Mouse (Mus musculus) neural tube, embryonic 15.5 days (tissue): ENCODE results near the gene Fermt1. TPM values are rescaled to one million over a fixed set of nuclear protein-coding genes. Genes with fewer than 3 reads are reported as not detected.

Experiments used
- ATAC-seq: fragments of 200-750 bp; cut with Nextera tagmentation; 2 replicates; pipeline ENCODE4 v1.8.0; 2017; ENCODE audit warnings: mild to moderate bottlenecking, moderate TSS enrichment, moderate library complexity; ENCODE audit not compliant: low FRiP score
- H3K27ac ChIP-seq: fragments of 300-500 bp; sonication (generic); replicated peaks from 2 replicates; pipeline ENCODE4 v1.5.1; 2015; ENCODE audit warnings: mild to moderate bottlenecking, inconsistent platforms
- H3K27me3 ChIP-seq: fragments of 300-500 bp; sonication (generic); replicated peaks from 2 replicates; pipeline ENCODE4 v1.6.1; 2015; ENCODE audit warnings: inconsistent platforms
- H3K36me3 ChIP-seq: fragments of 300-500 bp; sonication (generic); 2 replicates; pipeline ENCODE4 v1.6.1; 2015; ENCODE audit warnings: inconsistent platforms
- H3K4me1 ChIP-seq: fragments of 300-500 bp; sonication (generic); 2 replicates; pipeline ENCODE4 v1.6.1; 2015; ENCODE audit warnings: inconsistent platforms
- H3K4me2 ChIP-seq: fragments of 300-500 bp; sonication (generic); 2 replicates; pipeline ENCODE4 v1.6.1; 2015; ENCODE audit warnings: inconsistent platforms, mild to moderate bottlenecking, moderate library complexity
- H3K4me3 ChIP-seq: fragments of 300-500 bp; sonication (generic); replicated peaks from 2 replicates; pipeline ENCODE4 v1.5.1; 2015; ENCODE audit warnings: mild to moderate bottlenecking, inconsistent platforms
- H3K9ac ChIP-seq: fragments of 300-500 bp; sonication (generic); replicated peaks from 2 replicates; pipeline ENCODE4 v1.6.1; 2015; ENCODE audit warnings: mild to moderate bottlenecking, inconsistent platforms
- H3K9me3 ChIP-seq: fragments of 300-500 bp; sonication (generic); replicated peaks from 2 replicates; pipeline ENCODE4 v1.6.1; 2016; ENCODE audit warnings: inconsistent platforms
- WGBS: fragments of 180-500 bp; shearing (Covaris S2); methylation state at CpG from one replicate; pipeline ENCODE4 v1.1.7; 2015; ENCODE audit warnings: mixed read lengths; 5-methylcytosine and 5-hydroxymethylcytosine counted together
- polyA plus RNA-seq: library from polyadenylated mRNA; unstranded; fragments of >200 nt; fragmentation: Nextera tagmentation; extraction: Ambion mirVana; gene quantifications from 2 replicates; pipeline ENCODE4 v1.2.1, GENCODE M21; 2015

Fermt1 gene
- polyA plus RNA-seq, 1 experiment from 2014 or later = not detected

DNA sequence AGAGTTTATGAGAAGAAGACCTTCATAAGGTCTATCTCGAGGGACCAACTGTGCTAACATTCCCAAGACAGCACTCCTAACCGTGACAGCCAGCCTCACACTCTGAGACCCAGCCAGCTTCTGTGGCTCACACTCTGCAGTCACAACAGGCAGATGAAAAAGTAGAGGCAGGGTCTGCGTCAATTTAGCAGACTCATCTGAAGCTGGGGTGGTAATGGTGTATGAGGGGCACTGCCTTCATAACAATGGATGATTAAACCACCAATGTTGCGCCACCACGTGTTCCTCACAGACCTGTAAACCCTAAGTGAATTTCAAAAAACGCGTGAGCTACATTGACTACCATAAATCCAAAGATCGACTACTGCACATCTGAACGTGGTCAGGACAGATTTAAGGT is 2.1 kb downstream of the Fermt1 start:
- no peak overlapping the region for H3K9ac ChIP-seq
- peaks cover 14% of the 10 kb centered on the region for H3K4me1 ChIP-seq
- H3K4me3 ChIP-seq = no peak overlapping the region
- ATAC-seq = no peak
- no peaks in the 10 kb centered on the region for H3K9me3 ChIP-seq
- no peaks in the 10 kb centered on the region for H3K36me3 ChIP-seq
- peaks cover 45% of the 10 kb centered on the region for H3K27me3 ChIP-seq
- no peak overlapping the region for H3K27ac ChIP-seq
- H3K4me2 ChIP-seq = 0 out of 2 replicates have a peak overlapping the region, but pooled peaks have one; percentile 22
- 52% methylated on average over 9 of the region's 9 CpGs for WGBS

- no peak for ATAC-seq
- H3K36me3 ChIP-seq = no peaks in the 10 kb centered on the region
- no peak overlapping the region for H3K4me2 ChIP-seq
- H3K27me3 ChIP-seq = peaks cover 14% of the 10 kb centered on the region
- no peak overlapping the region for H3K27ac ChIP-seq
- no peaks in the 10 kb centered on the region for H3K4me1 ChIP-seq
- 73% methylated on average over 14 of the region's 14 CpGs for WGBS
- H3K9me3 ChIP-seq = no peaks in the 10 kb centered on the region
- no peak overlapping the region for H3K9ac ChIP-seq
- no peak overlapping the region for H3K4me3 ChIP-seq
These were observed 6.7 kb downstream of the Fermt1 start for GRCm38 (mm10) chr2:132939056-132939455.

GRCm38 (mm10) chr2:132936176-132936575 is 9.5 kb downstream of the Fermt1 start:
- no peak overlapping the region for H3K9ac ChIP-seq
- no peak overlapping the region for H3K4me2 ChIP-seq
- no peaks in the 10 kb centered on the region for H3K27me3 ChIP-seq
- no peak for ATAC-seq
- no peaks in the 10 kb centered on the region for H3K36me3 ChIP-seq
- H3K9me3 ChIP-seq = no peaks in the 10 kb centered on the region
- no peak overlapping the region for H3K27ac ChIP-seq
- H3K4me1 ChIP-seq = no peaks in the 10 kb centered on the region
- no peak overlapping the region for H3K4me3 ChIP-seq
- 89% methylated on average over 4 of the region's 4 CpGs for WGBS

DNA sequence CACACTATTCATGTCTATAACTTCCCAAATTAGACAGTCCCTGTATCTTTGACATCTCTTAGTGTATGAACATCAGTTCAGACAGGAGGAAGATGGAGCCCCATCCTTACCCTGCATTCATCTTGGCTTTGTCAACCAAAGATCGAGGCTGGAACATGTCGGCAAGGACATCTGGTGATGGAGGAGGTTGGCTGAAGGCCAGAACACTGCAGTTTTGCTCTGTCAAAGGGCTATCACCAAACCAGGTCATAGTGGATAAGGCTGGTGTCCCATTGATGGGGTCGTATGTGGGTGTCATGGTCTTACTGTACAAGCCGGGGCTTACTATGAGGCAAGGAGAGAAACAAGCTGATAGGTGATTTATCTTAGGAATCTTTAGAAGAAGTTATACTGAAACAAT is 11.0 kb downstream of the Fermt1 start:
- no peak overlapping the region for H3K9ac ChIP-seq

GRCm38 (mm10) chr2:132934142-132934541 is 11.6 kb downstream of the Fermt1 start:
- Histone ChIP-seq H3K9me3 (no peaks in the 10 kb centered on the region), H3K27ac (no peak overlapping the region), H3K9ac (no peak overlapping the region), H3K4me1 (no peaks in the 10 kb centered on the region), H3K4me3 (no peak overlapping the region), H3K27me3 (no peaks in the 10 kb centered on the region), H3K36me3 (no peaks in the 10 kb centered on the region), H3K4me2 (no peak overlapping the region)
- ATAC-seq = no peak
- WGBS = 84% methylated on average over 2 of the region's 2 CpGs

More for the DNA sequence above, 11.0 kb downstream of the Fermt1 start:
- Histone ChIP-seq H3K9me3 (no peaks in the 10 kb centered on the region), H3K36me3 (no peaks in the 10 kb centered on the region), H3K27ac (no peak overlapping the region), H3K4me1 (no peaks in the 10 kb centered on the region), H3K27me3 (no peaks in the 10 kb centered on the region), H3K4me3 (no peak overlapping the region), H3K4me2 (no peak overlapping the region)
- WGBS = 91% methylated on average over 4 of the region's 4 CpGs
- no peak for ATAC-seq

DNA sequence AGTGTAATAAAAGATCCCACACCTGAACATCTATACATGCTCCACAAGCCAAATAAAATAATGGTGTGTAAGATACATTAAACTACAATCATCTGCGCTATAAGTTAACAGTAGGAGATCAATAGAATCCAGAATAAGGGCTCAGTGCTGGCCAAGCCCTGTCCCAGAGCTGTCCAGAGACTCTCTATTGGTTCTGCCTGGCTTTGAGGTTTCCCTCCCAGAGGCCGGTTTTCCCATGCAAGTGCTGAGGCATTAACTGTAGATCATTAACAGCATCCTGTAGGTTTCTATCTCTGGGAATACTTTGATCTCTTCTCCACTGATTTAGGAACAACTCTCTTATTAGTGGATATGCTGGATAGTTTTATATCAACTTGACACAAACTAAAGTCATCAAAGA is 16.7 kb downstream of the Fermt1 start:
- no peak for ATAC-seq
- 82% methylated on average over 2 of the region's 2 CpGs for WGBS

GRCm38 (mm10) chr2:132927871-132928270 is 17.8 kb downstream of the Fermt1 start:
- no peaks in the 10 kb centered on the region for H3K36me3 ChIP-seq
- 64% methylated on average over 2 of the region's 2 CpGs for WGBS
- no peaks in the 10 kb centered on the region for H3K9me3 ChIP-seq
- H3K27ac ChIP-seq = no peak overlapping the region
- no peak overlapping the region for H3K9ac ChIP-seq
- ATAC-seq = no peak
- H3K27me3 ChIP-seq = no peaks in the 10 kb centered on the region
- H3K4me1 ChIP-seq = no peaks in the 10 kb centered on the region
- no peak overlapping the region for H3K4me2 ChIP-seq
- H3K4me3 ChIP-seq = no peak overlapping the region

More for the DNA sequence above, 16.7 kb downstream of the Fermt1 start:
- H3K27me3 ChIP-seq = no peaks in the 10 kb centered on the region
- H3K36me3 ChIP-seq = no peaks in the 10 kb centered on the region
- no peaks in the 10 kb centered on the region for H3K4me1 ChIP-seq
- no peak overlapping the region for H3K4me2 ChIP-seq
- H3K9ac ChIP-seq = no peak overlapping the region
- H3K27ac ChIP-seq = no peak overlapping the region
- no peak overlapping the region for H3K4me3 ChIP-seq
- no peaks in the 10 kb centered on the region for H3K9me3 ChIP-seq

GRCm38 (mm10) chr2:132927298-132927697 is 18.4 kb downstream of the Fermt1 start:
- Histone ChIP-seq H3K27ac (no peak overlapping the region), H3K36me3 (no peaks in the 10 kb centered on the region), H3K4me1 (no peaks in the 10 kb centered on the region), H3K9me3 (no peaks in the 10 kb centered on the region), H3K4me2 (no peak overlapping the region), H3K9ac (no peak overlapping the region), H3K27me3 (no peaks in the 10 kb centered on the region), H3K4me3 (no peak overlapping the region)
- ATAC-seq = no peak
- 73% methylated on average over 2 of the region's 2 CpGs for WGBS

GRCm38 (mm10) chr2:132923290-132924085 is 22.2 kb downstream of the Fermt1 start:
- H3K4me2 ChIP-seq = no peak overlapping the region
- no peaks in the 10 kb centered on the region for H3K36me3 ChIP-seq
- no peak overlapping the region for H3K27ac ChIP-seq
- 63% methylated on average over 8 of the region's 8 CpGs for WGBS
- no peaks in the 10 kb centered on the region for H3K4me1 ChIP-seq
- no peak overlapping the region for H3K9ac ChIP-seq
- no peak overlapping the region for H3K4me3 ChIP-seq
- ATAC-seq = no peak
- H3K9me3 ChIP-seq = no peaks in the 10 kb centered on the region
- no peaks in the 10 kb centered on the region for H3K27me3 ChIP-seq

- WGBS = 71% methylated on average over 9 of the region's 9 CpGs
These were observed 23.4 kb downstream of the Fermt1 start for GRCm38 (mm10) chr2:132922076-132922873.

DNA sequence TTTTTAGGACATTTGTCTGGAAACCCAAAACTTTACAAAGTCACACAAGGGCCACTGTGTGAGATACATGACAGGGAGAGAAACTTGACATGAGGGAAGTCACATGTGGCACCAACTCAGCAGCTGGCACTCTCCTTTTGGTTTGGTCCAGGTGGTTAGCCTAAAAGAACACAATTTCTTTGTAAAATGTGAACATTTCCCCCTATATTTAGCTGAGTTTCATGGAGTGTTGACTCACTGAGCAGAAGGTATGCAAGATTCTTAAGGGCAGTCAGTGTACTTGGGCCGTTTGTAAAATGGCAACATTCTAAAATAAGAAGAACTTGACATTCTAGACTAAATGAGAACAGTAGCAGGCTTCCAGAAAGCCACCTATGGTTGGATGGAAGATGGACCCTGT is 30.9 kb downstream of the Fermt1 start:
- H3K4me2 ChIP-seq = no peak overlapping the region
- H3K4me1 ChIP-seq = no peaks in the 10 kb centered on the region
- H3K4me3 ChIP-seq = no peak overlapping the region
- no peak for ATAC-seq
- H3K27ac ChIP-seq = no peak overlapping the region
- H3K36me3 ChIP-seq = no peaks in the 10 kb centered on the region
- H3K9ac ChIP-seq = no peak overlapping the region
- no peaks in the 10 kb centered on the region for H3K27me3 ChIP-seq
- no peaks in the 10 kb centered on the region for H3K9me3 ChIP-seq
- 83% methylated on average over 1 of the region's 1 CpGs for WGBS

More at GRCm38 (mm10) chr2:132922076-132922873, 23.4 kb downstream of the Fermt1 start:
- H3K9ac ChIP-seq = no peak overlapping the region
- no peaks in the 10 kb centered on the region for H3K9me3 ChIP-seq
- ATAC-seq = no peak
- H3K4me3 ChIP-seq = no peak overlapping the region
- no peaks in the 10 kb centered on the region for H3K36me3 ChIP-seq
- no peak overlapping the region for H3K4me2 ChIP-seq
- H3K4me1 ChIP-seq = no peaks in the 10 kb centered on the region
- no peaks in the 10 kb centered on the region for H3K27me3 ChIP-seq
- no peak overlapping the region for H3K27ac ChIP-seq

DNA sequence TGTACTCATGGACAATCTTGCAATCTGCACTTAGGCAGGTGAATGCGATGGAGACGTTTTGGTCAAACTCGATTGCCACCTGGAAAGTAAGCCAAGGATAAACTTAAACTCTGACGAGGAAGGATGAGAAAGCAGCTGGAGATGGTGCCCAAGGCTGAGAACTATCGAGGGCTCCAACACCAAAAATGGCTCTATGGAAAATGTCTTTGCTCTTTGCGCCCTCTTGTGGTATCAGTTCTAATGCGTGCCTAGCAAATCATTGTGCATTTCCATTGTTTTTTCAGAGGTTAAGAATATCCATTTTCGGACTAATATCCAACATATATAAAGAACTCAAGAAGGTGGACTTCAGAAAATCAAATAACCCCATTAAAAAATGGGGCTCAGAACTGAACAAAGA is 38.9 kb downstream of the Fermt1 start:
- H3K27me3 ChIP-seq = no peaks in the 10 kb centered on the region
- no peaks in the 10 kb centered on the region for H3K4me1 ChIP-seq
- H3K4me2 ChIP-seq = no peak overlapping the region
- no peaks in the 10 kb centered on the region for H3K36me3 ChIP-seq
- 29% methylated on average over 8 of the region's 8 CpGs for WGBS
- H3K9ac ChIP-seq = no peak overlapping the region
- ATAC-seq = no peak
- H3K4me3 ChIP-seq = no peak overlapping the region
- H3K9me3 ChIP-seq = no peaks in the 10 kb centered on the region
- no peak overlapping the region for H3K27ac ChIP-seq
